Mouse (Mus musculus) urinary bladder, postnatal 14 days (tissue): ENCODE results near the gene Hrct1.

Source experiments
- DNase-seq: peaks from one replicate; pipeline ENCODE4 v3.0.0; 2021; ENCODE audit warnings: low spot score

The Hrct1 gene

DNA sequence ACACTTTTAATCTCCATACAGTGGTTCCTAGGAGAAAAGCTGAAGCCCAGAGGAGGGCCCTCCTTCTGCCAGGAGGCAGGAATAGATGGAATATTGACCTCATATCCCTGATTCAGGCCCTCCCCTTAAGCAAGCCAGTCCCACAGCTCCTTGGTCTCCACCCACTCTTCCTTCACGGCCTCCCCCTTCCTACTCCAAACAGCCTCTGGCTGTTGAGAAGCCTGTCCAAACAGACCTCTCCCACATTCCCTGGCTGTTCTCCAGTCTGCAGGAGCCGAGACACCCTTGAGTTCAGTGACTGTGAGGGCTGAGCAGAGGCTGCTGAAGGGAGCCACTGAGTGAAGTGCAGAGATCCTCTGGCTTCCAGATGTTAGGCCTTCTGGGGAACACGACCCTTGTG lies at the start of gene Hrct1:
Gene Hrct1, plus strand, starts transcription at position 194 of the 400 bp plus-strand sequence.
- peak; percentile 88 for DNase-seq

DNA sequence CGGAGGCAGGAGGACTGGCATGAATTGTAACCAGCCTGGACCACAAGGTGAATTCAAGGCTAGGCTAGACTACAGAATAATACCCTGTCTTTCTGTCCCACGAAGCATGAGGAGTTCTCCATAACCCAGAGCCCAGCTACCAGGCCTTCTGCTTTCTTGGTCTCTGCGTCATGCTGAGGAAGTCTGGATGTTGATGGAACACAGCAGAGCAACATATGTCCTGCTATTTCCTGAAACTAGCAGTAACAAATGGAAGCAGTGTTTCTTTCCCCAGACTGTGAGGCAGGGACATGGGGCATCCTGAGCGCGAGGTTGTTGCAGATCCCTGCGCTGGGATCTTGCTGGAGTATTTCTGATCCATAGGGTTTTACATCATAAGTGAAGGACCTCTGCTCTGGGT lies 48.4 kb upstream of the Hrct1 start:
- DNase-seq = no peak

- DNase-seq = no peak
These were observed 47.5 kb upstream of the Hrct1 start for GRCm38 (mm10) chr4:43679416-43680043.

- DNase-seq = no peak
These were observed 37.0 kb upstream of the Hrct1 start for GRCm38 (mm10) chr4:43690021-43690420.

DNA sequence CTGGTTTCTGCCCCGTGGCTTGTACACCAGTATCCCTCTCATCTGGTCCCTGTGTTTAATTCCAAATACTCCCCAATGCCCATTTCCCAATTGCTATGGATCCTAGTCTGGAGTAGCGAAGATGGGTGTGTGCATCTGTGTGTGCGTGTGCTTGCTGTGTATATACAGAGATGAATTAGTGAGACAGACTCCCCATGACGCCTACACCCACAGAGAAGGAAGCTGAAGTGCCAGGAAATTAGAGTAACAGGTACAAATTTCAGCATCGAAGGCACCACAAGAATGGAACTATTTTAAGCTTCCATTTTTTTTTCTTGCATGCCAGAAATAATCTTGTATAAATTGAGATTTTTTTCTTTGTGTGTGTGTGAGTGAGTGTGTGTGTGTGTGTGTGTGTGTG lies 36.0 kb upstream of the Hrct1 start:
- no peak for DNase-seq

DNA sequence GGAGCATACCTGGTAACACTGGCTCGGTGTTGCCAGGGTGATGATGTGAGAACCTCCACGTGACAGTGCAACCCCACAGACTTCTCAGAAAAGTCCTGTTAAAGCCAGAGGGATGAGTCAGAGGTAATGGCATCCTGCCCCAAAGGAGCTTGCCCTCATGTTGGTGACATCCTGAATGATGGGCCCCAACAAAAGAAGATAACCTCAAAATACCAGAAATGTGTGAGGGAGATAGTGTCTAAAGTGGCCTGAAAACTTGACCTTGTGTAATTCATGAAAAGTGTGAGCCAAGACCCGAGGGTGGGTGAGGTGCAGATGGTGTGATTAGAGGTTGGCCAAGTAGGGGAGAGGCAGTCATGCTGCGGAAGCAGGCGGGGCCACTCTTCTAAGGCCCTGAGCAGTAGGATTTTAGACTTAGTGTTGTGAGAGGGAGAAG lies 33.2 kb upstream of the Hrct1 start:
- DNase-seq = peak; percentile 65

DNA sequence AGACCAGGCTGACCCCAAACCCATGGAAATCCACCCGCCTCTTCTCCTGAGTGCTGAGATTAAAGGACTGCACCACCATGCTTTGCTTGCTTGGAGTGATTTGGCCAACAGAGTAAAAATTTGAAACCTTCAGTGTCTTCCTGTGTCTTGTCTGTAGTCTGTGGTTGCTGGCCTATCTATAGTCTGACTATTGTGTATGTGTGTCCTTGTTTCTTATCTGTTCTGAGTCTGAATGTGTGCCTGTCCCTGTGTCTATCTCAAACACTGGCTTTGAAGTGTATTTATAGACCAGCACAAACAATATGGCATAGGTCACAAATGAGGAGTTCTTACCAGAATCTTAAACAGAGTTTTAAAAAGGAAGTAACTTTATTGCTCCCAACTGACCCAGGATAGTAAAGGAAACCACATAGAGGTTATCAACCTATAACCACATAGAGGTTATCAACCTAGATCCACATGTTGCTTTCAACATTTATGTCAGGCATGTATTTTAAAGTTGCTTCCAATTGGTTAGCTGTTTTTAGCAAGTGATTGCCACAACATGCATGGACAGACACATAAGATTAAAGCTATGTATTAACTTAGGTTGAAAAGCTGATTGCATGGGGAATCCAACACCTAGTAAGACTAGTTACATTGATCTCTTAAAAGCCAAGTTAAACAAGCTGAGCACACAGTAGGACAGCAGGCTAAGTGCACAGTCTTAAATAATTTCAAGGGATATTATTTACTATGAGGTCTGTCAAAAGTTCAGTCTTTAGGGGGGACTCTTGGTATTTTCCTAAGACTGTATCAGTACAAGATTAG lies 32.3 kb upstream of the Hrct1 start:
- DNase-seq = no peak

DNA sequence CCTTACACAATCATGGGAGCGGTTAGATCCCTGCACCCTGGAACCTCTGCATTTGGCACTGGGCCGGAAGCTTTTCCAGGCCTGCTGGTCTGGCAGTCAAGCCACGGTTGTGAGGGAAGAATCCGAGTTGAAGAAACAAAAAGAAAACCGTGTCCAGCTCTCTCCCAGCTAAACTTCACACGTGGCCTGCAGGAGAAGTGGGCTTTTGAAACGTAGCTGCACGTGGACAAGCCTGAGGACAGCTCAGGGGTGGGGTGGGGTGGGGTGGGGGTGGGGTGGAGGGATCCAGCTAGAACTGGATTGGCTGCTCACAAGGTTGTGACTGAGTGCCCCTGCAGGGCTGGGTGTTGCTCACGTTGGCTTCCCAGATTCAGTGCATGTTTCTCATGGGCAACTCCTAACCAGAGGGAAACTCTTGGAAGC lies 31.7 kb upstream of the Hrct1 start:
- DNase-seq = peak; percentile 60

DNA sequence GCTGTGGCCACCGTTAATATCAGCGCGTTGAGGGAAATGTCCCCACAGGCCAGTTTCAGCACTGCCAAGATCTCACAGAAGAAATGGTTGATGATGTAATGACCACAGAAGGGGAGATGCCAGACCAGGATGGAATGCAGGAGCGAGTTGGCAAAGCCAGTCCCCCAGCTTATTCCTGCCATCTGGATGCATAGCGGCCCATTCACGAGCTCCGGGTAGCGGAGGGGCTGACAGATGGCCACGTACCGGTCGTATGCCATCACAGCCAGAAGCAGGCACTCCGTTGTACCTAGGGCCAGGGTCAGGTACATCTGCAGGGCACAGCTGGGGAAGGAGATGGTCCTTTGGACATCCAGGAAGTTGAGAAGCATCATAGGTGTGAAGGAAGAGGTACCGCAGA lies 30.4 kb upstream of the Hrct1 start:
- no peak for DNase-seq

GRCm38 (mm10) chr4:43700707-43701106 lies 26.3 kb upstream of the Hrct1 start, which contains the start of gene Olfr70:
Gene Olfr70, minus strand, starts transcription at chr4:43700807.
- DNase-seq = no peak

- no peak for DNase-seq
These were observed 23.5 kb upstream of the Hrct1 start for GRCm38 (mm10) chr4:43703439-43703838.

DNA sequence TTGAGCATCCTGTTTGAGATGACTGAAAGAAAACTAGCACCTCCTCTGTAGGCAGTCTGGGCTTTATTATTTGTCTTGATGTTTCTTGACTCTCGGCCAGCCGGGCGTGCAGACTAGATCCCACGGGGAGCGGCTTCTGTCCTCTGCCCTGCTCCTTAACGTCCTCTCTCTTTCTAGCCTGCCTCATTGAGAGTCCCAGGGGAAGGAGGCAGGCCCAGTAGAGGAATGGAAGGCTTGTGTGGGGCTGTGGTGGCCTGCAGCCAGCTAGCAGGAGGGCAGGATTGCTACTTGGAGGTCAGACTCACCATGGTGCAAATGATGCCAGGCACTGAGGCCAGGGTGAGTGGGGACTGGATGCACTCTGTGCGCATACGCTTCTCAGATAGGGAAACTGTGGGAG lies 23.1 kb upstream of the Hrct1 start:
- DNase-seq = no peak

DNA sequence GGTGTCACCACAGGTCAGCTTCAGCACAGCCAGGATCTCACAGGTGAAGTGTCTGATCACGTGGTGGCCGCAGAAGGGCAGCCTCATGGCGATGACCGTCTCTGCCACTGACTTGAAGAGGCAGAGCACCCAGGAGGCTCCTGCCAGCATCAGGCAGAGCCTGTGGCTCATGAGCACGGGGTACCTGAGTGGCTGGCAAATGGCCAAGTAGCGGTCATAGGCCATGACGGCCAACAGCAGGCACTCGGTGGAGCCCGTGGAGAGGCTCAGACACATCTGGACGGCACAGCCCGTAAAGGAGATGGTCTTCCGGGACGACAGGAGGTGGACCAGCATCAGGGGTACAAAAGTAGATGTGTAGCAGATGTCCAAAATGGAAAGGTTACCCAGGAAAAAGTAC lies 21.0 kb upstream of the Hrct1 start:
- no peak for DNase-seq

- no peak for DNase-seq
These were observed 17.1 kb upstream of the Hrct1 start, which contains the start of gene Olfr71 for GRCm38 (mm10) chr4:43709869-43710268. Gene Olfr71, minus strand, starts transcription at chr4:43710255.

GRCm38 (mm10) chr4:43711821-43712220 lies 15.2 kb upstream of the Hrct1 start:
- DNase-seq = peak; percentile 86

DNA sequence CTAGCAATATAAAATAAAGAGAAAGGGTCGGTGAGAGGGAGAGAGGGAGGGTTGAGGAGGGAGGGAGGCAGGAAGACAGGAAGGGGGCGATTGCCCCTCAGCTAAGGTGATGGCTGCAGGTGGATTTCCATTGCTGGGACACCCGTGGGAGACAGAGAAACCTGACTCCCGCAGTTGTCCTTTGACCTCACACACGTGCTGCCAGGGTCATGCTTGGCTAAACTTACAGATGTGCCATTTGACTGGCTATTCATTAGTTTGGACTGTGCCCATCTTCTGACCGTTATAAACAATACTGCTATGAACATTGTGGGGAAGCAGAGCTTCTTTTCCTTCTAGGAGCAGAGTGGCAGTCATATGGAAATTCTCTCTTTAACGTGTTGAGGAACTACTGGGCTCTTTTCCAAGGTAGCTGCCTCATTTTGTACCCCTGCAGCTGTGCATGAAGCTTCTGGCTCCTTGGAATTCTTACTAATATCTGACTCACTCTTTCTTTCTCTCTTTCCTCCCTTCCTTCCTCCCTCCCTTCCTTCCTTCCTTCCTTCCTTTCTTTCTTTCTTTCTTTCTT lies 13.3 kb upstream of the Hrct1 start:
- DNase-seq = no peak

- DNase-seq = no peak
These were observed 6.3 kb upstream of the Hrct1 start for GRCm38 (mm10) chr4:43720491-43721228.

GRCm38 (mm10) chr4:43722191-43722590 lies 4.8 kb upstream of the Hrct1 start:
- no peak for DNase-seq

DNA sequence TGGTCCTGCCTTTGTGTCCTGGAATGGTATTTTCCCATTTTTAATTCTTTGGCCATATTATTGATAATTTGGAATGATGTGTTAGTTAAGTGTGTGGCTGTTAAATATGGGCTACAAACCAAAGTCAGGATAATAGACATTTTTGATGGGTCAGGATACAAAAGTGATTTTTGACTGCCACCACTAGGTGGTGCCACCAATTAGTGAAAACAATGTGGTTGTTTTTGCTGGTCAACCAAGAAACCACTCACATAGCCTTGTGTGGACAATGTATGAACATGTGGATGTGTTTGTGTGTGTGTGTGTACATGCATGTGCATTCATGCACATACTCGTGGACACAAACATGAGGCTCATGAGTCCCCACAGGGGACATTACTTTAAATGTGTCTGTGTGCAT lies 2.2 kb upstream of the Hrct1 start:
- peak; percentile 67 for DNase-seq

DNA sequence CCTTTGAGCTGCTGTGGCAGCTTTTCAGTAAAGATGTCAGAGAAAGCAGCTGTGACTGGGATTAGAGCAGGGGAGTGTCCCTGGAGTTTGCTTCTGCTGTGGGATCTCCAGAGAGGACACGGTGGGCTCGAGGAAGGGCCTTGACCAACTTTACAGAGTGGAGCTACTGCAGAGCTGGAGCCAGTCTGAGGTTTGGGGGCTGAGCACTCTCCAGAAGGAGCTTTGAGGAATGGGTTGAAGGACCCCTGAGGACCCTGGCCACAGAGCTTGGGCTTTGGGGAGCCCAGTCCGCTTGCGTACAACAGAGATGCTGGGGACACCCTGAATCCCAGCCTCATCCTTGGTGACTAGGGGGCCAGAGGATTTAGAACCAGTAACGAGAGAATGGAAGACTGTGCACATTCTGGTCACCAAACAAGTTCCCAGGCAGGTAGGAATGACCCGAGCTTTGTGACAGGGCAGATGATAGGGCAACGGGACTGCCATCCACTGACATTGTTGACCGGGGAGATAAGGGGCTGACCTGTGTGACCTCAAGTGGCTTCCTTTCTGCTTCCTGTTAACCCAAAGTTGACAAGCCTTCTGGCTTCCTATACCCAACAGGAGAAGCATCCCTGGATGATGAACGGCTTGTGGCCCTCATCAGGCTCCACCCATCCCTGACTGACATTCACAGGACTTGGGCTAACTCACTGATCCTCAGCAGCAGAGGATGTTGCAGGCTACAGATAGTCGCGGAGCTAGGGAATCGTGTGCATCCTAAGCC lies 577 bp upstream of the Hrct1 start:
- no peak for DNase-seq

- DNase-seq = no peak
These were observed 959 bp downstream of the Hrct1 start for GRCm38 (mm10) chr4:43727718-43728575.
